Mouse (Mus musculus): ENCODE results near the gene Klhl7.

DNA sequence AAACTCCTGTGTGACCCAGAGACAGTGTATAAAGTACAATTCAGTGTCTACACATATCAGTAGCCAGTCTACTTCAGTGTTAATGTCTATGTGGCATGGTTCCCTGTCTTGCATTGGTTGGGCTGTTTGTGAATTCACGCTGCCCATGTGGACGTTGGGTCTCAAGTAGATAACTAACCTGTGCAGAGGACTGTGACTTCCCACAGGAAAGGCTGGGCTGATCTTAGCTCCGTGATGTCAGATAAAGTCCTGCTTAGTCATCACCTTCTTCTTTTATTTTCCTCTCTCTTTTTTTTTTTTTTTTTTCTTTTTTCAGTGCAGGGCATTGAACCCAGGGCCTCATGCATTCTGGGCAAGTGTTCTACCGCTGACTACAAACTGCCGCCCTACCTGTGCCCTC is 108.1 kb downstream of the Klhl7 start:
- TF ChIP-seq POLR2A (IDR thresholded peaks at IDR 0.05; ENCODE audit: low read depth, low read length) = no peak
- no peak for TF ChIP-seq CTCF (IDR thresholded peaks at IDR 0.05; ENCODE audit: extremely low read depth, insufficient read length, insufficient replicate concordance, low read depth, low read length)

Data from small intestine, adult 2 months (tissue).